Mouse (Mus musculus) bone marrow macrophage, adult 2 months (primary cell): ENCODE data around the gene Galnt6.

Experiments
- CTCF ChIP-seq: IDR thresholded peaks from 2 replicates; pipeline ENCODE4 v1.5.1; 2012; ENCODE audit warnings: low read depth, mild to moderate bottlenecking, low read length, moderate library complexity
- POLR2A ChIP-seq: IDR thresholded peaks from 2 replicates; pipeline ENCODE4 v1.6.1; 2012; ENCODE audit warnings: mild to moderate bottlenecking, low read depth, low read length, borderline replicate concordance

DNA sequence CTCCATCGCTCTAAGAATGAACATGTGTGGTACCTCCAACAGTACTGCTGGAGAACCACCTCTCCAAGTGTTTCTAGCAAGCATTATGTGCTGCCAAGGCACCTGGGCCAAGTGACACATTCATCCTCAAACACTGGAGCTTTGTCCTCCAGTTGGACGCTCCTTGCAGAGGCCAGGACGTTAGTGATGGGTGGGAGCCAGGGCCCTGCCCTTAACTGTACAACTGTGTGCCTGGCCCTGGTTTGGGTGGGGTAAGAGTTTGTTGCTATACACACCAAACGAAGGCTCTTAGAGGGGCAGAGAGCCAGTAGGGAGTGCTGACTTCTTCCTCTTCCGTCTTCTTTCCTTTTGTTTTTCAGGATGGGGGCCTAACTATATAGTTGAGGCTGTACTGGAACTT, 28.8 kb downstream of the Galnt6 start:
- TF ChIP-seq POLR2A (no peak), CTCF (no peak)
